In the genomic region with DNA sequence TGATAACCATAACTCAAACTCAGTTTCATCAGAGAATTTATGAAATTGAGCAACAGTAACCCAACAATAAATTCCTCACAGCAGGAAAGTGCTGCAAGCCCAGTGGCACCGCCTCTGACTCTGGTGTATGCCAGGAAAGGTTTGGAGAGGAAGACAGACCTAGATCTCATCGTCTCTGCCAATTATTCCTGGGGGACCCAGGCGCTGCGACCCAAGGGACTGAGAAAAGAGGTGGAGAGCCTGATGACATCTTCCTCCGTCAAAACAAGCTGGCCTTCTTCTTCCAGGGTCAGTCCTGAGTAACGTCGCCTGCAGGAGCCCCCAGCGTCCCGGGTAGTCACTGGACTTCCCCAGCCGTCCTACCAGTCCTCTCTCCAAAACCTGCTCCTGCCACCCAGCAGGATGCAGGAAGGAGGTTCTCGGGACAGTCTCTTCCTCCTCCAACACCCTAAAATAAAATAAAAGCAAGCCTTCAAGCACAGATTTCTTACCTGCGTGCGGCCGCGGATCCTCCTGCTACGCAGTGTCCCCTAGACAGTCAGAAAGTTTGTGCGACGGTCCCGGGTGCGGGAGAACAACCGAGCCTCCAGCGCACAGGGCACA, we compare ENCODE assay signal across 8 mouse cellular contexts. TPM values are rescaled to one million over a fixed set of nuclear protein-coding genes. Genes with fewer than 3 reads are reported as not detected.
DNase-seq lines count a peak whose midpoint lies in the region; ATAC-seq and TF ChIP-seq lines count a peak whose summit lies in the region.

No protein-coding gene starts in this region.

- peak overlapping the region; percentile 86 for H3K4me2 ChIP-seq in limb, embryonic 13.5 days (replicated peaks)
- H3K4me2 ChIP-seq in neural tube, embryonic 13.5 days: peak overlapping the region; percentile 96

- TF ChIP-seq CTCF in layer of hippocampus, adult 2 months (conservative IDR thresholded peaks at IDR 0.05): no peak

- H3K36me3 ChIP-seq in limb, embryonic 13.5 days: no peaks in the 10 kb centered on the region
- H3K36me3 ChIP-seq in neural tube, embryonic 13.5 days: no peaks in the 10 kb centered on the region

- H3K27me3 ChIP-seq in limb, embryonic 13.5 days: peaks cover 12% of the 10 kb centered on the region; the same call in 1 of the 2 replicates
- peaks cover 42% of the 10 kb centered on the region for H3K27me3 ChIP-seq in neural tube, embryonic 13.5 days

- peaks cover 17% of the 10 kb centered on the region for H3K4me1 ChIP-seq in limb, embryonic 13.5 days
- peaks cover 20% of the 10 kb centered on the region for H3K4me1 ChIP-seq in neural tube, embryonic 13.5 days (replicated peaks)

- peak overlapping the region; percentile 69 for H3K9ac ChIP-seq in limb, embryonic 13.5 days
- peak overlapping the region; percentile 58 for H3K9ac ChIP-seq in neural tube, embryonic 13.5 days

- no peak for DNase-seq in layer of hippocampus, adult 2 months (ENCODE audit: low spot score in 2 of 2)
- no peak for DNase-seq in layer of hippocampus, postnatal 25 days (ENCODE audit: extremely low spot score in 1 of 2, low spot score in 1 of 2)
- peak; percentile 20 to 25 for DNase-seq in adrenal gland, postnatal 36 days
- peak; percentile 30 to 34 for DNase-seq in heart, adult 9 months (ENCODE audit: low spot score in 2 of 2)
- DNase-seq in ovary, postnatal 10 days (ENCODE audit: low spot score): no peak
- no peak for DNase-seq in T-cell, adult 2 months (ENCODE audit: low spot score)

- 4% methylated on average over 22 of the region's 22 CpGs for WGBS in limb, embryonic 13.5 days
- WGBS in neural tube, embryonic 13.5 days: 2% methylated on average over 22 of the region's 22 CpGs

- no peak overlapping the region for H3K27ac ChIP-seq in layer of hippocampus, adult 2 months
- peak overlapping the region; percentile 3; the same call in 1 of the 2 replicates for H3K27ac ChIP-seq in limb, embryonic 13.5 days
- H3K27ac ChIP-seq in neural tube, embryonic 13.5 days (replicated peaks): no peak overlapping the region

- H3K9me3 ChIP-seq in limb, embryonic 13.5 days: no peaks in the 10 kb centered on the region
- no peaks in the 10 kb centered on the region for H3K9me3 ChIP-seq in neural tube, embryonic 13.5 days

- H3K4me3 ChIP-seq in layer of hippocampus, adult 2 months: peak overlapping the region; percentile 71
- peak overlapping the region; percentile 61 for H3K4me3 ChIP-seq in limb, embryonic 13.5 days
- peak overlapping the region; percentile 53 for H3K4me3 ChIP-seq in neural tube, embryonic 13.5 days

- ATAC-seq in limb, embryonic 13.5 days (ENCODE audit: low FRiP score, low read depth): peak; percentile 4; the same call in 1 of the 2 replicates
- ATAC-seq in neural tube, embryonic 13.5 days (ENCODE audit: low read depth): peak; percentile 17; the same call in 1 of the 2 replicates

RNA-seq across cellular contexts. Expression of a gene that starts 0.6 kb away (rescaled TPM):
- under 1 TPM; 0.13 to 0.22 TPM for total RNA-seq in layer of hippocampus, adult 2 months (2021)
- total RNA-seq in layer of hippocampus, postnatal 25 days (2021): under 1 TPM; 0.20 to 0.40 TPM
- 1 to 10 TPM; 1.6 TPM for total RNA-seq in adrenal gland, postnatal 36 days (2021)
- polyA plus RNA-seq in limb, embryonic 13.5 days (2015; fragmentation: Nextera tagmentation; extraction: Ambion mirVana): 1.7 TPM in 2 replicates
- polyA plus RNA-seq in neural tube, embryonic 13.5 days (2015; fragmentation: Nextera tagmentation; extraction: Ambion mirVana): 0.18 and 0.25 TPM in 2 replicates

RNA-seq across cellular contexts. Expression of a gene that starts 0.6 kb away (rescaled TPM):
- 1 to 10 TPM; 1.4 to 2.4 TPM for total RNA-seq in layer of hippocampus, adult 2 months (2021)
- total RNA-seq in layer of hippocampus, postnatal 25 days (2021): 1 to 10 TPM in 1 of 2 experiments, under 1 TPM in 1; 0.92 to 1.4 TPM
- total RNA-seq in adrenal gland, postnatal 36 days (2021): 1 to 10 TPM; 2.5 to 4.5 TPM
- polyA plus RNA-seq in limb, embryonic 13.5 days (2015; fragmentation: Nextera tagmentation; extraction: Ambion mirVana): 4.4 and 6.1 TPM in 2 replicates
- polyA plus RNA-seq in neural tube, embryonic 13.5 days (2015; fragmentation: Nextera tagmentation; extraction: Ambion mirVana): 0.44 TPM in 1 of 2 replicates, not detected in the other

Comparison
In these comparisons a context has a peak if more than half of its experiments do, and no peak if none do; other contexts are left out.
1. DNase-seq: peak in adrenal gland, postnatal 36 days (2 of 2) and heart, adult 9 months (2 of 2); none in layer of hippocampus, adult 2 months (0 of 2), layer of hippocampus, postnatal 25 days (0 of 2), ovary, postnatal 10 days (single experiment) and T-cell, adult 2 months (single experiment).
2. Peak in every context shown above with its lines, with median percentiles within 50 percentile points of each other: H3K4me3 ChIP-seq.